In genomic region chr1:51915576-51916156, GRCm38 (mm10) we compare ENCODE assay signal across 8 mouse cellular contexts. TPM values are rescaled to one million over a fixed set of nuclear protein-coding genes. Genes with fewer than 3 reads are reported as not detected.
DNase-seq lines count a peak whose midpoint lies in the region; ATAC-seq and TF ChIP-seq lines count a peak whose summit lies in the region.

TSS of gene Myo1b (minus strand) at chr1:51916071.

- peak; percentile 87 for TF ChIP-seq CTCF in Patski (IDR thresholded peaks at IDR 0.05)
- peak; percentile 24; the same call in 1 of the 2 replicates for TF ChIP-seq CTCF in brain, embryonic 14.5 days (IDR thresholded peaks at IDR 0.05; ENCODE audit: borderline replicate concordance, extremely low read depth, insufficient read depth, insufficient read length)
- TF ChIP-seq CTCF in gastrocnemius, adult 2 months (IDR thresholded peaks at IDR 0.05), result peak; percentile 66

- peak within 1 kb of the TSS; percentile 92 for H3K4me3 ChIP-seq in gastrocnemius, adult 2 months
- H3K4me3 ChIP-seq in hindbrain, embryonic 13.5 days, result peak within 1 kb of the TSS; percentile 86
- H3K4me3 ChIP-seq in megakaryocyte, embryonic 14.5 days (replicated peaks), result peak within 1 kb of the TSS; percentile 91

- H3K9ac ChIP-seq in hindbrain, embryonic 13.5 days, result peak within 1 kb of the TSS; percentile 95

- peak; percentile 85 for TF ChIP-seq POLR2A in brain, embryonic 14.5 days (IDR thresholded peaks at IDR 0.05; ENCODE audit: borderline replicate concordance, extremely low read depth, insufficient read depth, insufficient read length, poor library complexity, severe bottlenecking)

- in situ Hi-C loops in Patski (cut with MboI; ENCODE audit: low pct_unique_long_range_greater_than_20kb), result no loop called here

- no peak for DNase-seq in Patski (ENCODE audit: low read depth, low spot score)
- peak; percentile 75 for DNase-seq in brain, embryonic 14.5 days (ENCODE audit: low read depth)
- peak; percentile 82 for DNase-seq in gastrocnemius, adult 2 months
- DNase-seq in left cerebral cortex, postnatal 25 days (ENCODE audit: low spot score in 2 of 2), result peak; percentile 30 to 36
- peak; percentile 56 for DNase-seq in right cerebral cortex, postnatal 25 days

- H3K4me1 ChIP-seq in hindbrain, embryonic 13.5 days (replicated peaks), result peaks cover 37% of the 10 kb centered on the region
- H3K4me1 ChIP-seq in megakaryocyte, embryonic 14.5 days, result peaks cover 21% of the 10 kb centered on the region

- no peaks in the 10 kb centered on the region for H3K27me3 ChIP-seq in Patski
- H3K27me3 ChIP-seq in hindbrain, embryonic 13.5 days, result no peaks in the 10 kb centered on the region
- peaks cover 71% of the 10 kb centered on the region for H3K27me3 ChIP-seq in megakaryocyte, embryonic 14.5 days (replicated peaks)

- CTCF ChIA-PET in Patski (lab: Charles Lee), result no interaction called here

- POLR2A ChIA-PET in Patski (lab: Charles Lee), result interaction anchor here (0.5 kb wide), 1 partner anchor 58 kb away, joined by 3 read pairs; no protein-coding TSS in a partner anchor

- intact Hi-C loops in gastrocnemius, adult 2 months (cut with DNase I), result loop anchor here (5.0 kb wide), 1 partner anchor 128 kb away; no protein-coding TSS in a partner anchor
- intact Hi-C loops in left cerebral cortex, postnatal 25 days (cut with DNase I), result no loop called here

- peak; percentile 87 for ATAC-seq in Patski
- ATAC-seq in hindbrain, embryonic 13.5 days (ENCODE audit: low FRiP score), result peak; percentile 86
- no peak for ATAC-seq in activated CD4-positive, CD25-positive, alpha-beta regulatory T cell, adult 4 months

- WGBS in hindbrain, embryonic 13.5 days, result under 1% methylated on average over 59 of the region's 79 CpGs

- H3K27ac ChIP-seq in gastrocnemius, adult 2 months, result peak within 1 kb of the TSS; percentile 88
- H3K27ac ChIP-seq in hindbrain, embryonic 13.5 days, result peak within 1 kb of the TSS; percentile 93

- H3K9me3 ChIP-seq in hindbrain, embryonic 13.5 days, result no peaks in the 10 kb centered on the region
- 0 out of 2 replicates have a peak, but pooled peaks cover 5% of the 10 kb centered on the region for H3K9me3 ChIP-seq in megakaryocyte, embryonic 14.5 days

- peak within 1 kb of the TSS; percentile 61 for H3K4me2 ChIP-seq in hindbrain, embryonic 13.5 days

- no peaks in the 10 kb centered on the region for H3K36me3 ChIP-seq in hindbrain, embryonic 13.5 days
- no peaks in the 10 kb centered on the region for H3K36me3 ChIP-seq in megakaryocyte, embryonic 14.5 days (replicated peaks; ENCODE audit: low read length)

RNA-seq across cellular contexts. Expression of gene Myo1b, which starts in this region (rescaled TPM):
- polyA plus RNA-seq in Patski (2021), result 26.2 TPM
- 57.9 and 59.1 TPM in 2 replicates for polyA plus RNA-seq in brain, embryonic 14.5 days (2012; rRNA removed)
- total RNA-seq in gastrocnemius, adult 2 months (2021), result 10 to 100 TPM in 1 of 2 experiments, 1 to 10 TPM in 1; 8.8 to 13.1 TPM
- polyA plus RNA-seq in hindbrain, embryonic 13.5 days (2015; fragmentation: Nextera tagmentation; extraction: Ambion mirVana), result 78.7 and 87.9 TPM in 2 replicates
- 10 to 100 TPM; 39.6 to 45.9 TPM for total RNA-seq in left cerebral cortex, postnatal 25 days (2021)
- polyA plus RNA-seq in megakaryocyte, embryonic 14.5 days (2012; ENCODE audit: insufficient read depth, low replicate concordance), result 0.43 TPM in 1 of 2 replicates, not detected in the other
- 1 to 10 TPM; 1.1 to 1.3 TPM for polyA plus RNA-seq in activated CD4-positive, CD25-positive, alpha-beta regulatory T cell, adult 4 months (2017; shearing (Covaris generic))

Comparison
In these comparisons a context has a peak if more than half of its experiments do, and no peak if none do; other contexts are left out.
1. RNA of gene Myo1b (polyA plus RNA-seq): 78.7 to 87.9 TPM in hindbrain, embryonic 13.5 days, 57.9 to 59.1 TPM in brain, embryonic 14.5 days and 26.2 TPM in Patski (single experiment); 1.1 to 1.3 TPM in activated CD4-positive, CD25-positive, alpha-beta regulatory T cell, adult 4 months and 0.43 TPM in megakaryocyte, embryonic 14.5 days; every median in the first group is over 10 times any median in the second.
2. CTCF ChIP-seq: peak in every context shown above with its lines; median percentile 87 in Patski; 66 in gastrocnemius, adult 2 months; 24 in brain, embryonic 14.5 days.
3. Peak in every context shown above with its lines, with median percentiles within 50 percentile points of each other: H3K4me3 ChIP-seq.